Mouse (Mus musculus): ENCODE data around the gene Dmac2. TPM values are rescaled to one million over a fixed set of nuclear protein-coding genes. Genes with fewer than 3 reads are reported as not detected.

The Dmac2 gene
- polyA plus RNA-seq, 1 experiment from 2014 or later, result 38.4 TPM

DNA sequence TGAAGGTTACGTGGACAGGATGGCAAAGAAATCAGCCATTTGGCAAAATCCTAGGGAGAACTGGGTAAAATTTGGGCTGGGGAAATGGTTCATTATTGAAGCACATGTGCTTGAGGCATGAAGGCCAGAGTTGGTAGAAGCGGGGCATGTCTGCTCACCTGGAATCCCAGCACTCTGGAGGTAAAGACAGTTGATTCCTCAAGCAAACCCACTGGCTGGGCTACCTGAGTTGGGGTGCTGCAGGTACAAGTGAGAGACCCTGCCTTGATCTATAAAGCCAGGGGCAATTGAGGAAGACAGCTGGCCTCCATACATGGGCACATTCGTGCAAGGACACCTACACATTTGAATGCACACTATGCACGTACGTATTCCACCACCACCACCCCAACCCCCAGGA lies 887 bp downstream of the Dmac2 start:
- no peaks in the 10 kb centered on the region for H3K9me3 ChIP-seq
- no peak overlapping the region for H3K27ac ChIP-seq
- H3K36me3 ChIP-seq, result no peaks in the 10 kb centered on the region
- H3K9ac ChIP-seq, result no peak overlapping the region
- 94% methylated on average over 5 of the region's 5 CpGs for WGBS
- peaks cover 11% of the 10 kb centered on the region; the same call in 1 of the 2 replicates for H3K4me1 ChIP-seq (replicated peaks)
- H3K4me2 ChIP-seq (replicated peaks), result peak overlapping the region; percentile 59
- H3K4me3 ChIP-seq (replicated peaks), result peak overlapping the region; percentile 58
- no peak for ATAC-seq
- no peaks in the 10 kb centered on the region for H3K27me3 ChIP-seq (replicated peaks)

DNA sequence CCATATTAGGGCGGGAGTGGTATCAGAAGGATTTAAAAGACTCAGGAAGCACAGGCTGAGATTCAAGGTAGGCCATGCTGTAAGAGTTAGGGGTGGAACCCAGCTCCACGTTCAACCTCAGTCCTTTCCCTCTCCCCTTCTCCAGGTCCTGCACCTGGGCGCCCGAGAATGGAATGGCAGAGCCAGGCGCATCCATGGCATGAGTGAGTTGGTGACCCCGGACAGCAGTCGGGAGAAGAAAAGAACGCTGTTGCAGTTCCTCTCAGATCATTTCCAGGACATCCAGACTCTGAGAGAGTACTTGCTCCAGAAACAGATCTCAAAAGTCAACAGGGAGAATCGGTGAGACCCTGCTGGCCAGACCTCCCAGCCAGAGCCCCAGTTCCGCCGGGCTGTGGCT lies 1.5 kb downstream of the Dmac2 start:
- ATAC-seq, result no peak
- Histone ChIP-seq H3K9me3 (no peaks in the 10 kb centered on the region), H3K27me3 (replicated peaks) (no peaks in the 10 kb centered on the region), H3K4me2 (replicated peaks) (no peak overlapping the region), H3K4me3 (replicated peaks) (no peak overlapping the region), H3K9ac (no peak overlapping the region), H3K36me3 (peaks cover 5% of the 10 kb centered on the region; the same call in 1 of the 2 replicates), H3K4me1 (replicated peaks) (peaks cover 11% of the 10 kb centered on the region; the same call in 1 of the 2 replicates), H3K27ac (no peak overlapping the region)
- WGBS, result 89% methylated on average over 11 of the region's 11 CpGs

DNA sequence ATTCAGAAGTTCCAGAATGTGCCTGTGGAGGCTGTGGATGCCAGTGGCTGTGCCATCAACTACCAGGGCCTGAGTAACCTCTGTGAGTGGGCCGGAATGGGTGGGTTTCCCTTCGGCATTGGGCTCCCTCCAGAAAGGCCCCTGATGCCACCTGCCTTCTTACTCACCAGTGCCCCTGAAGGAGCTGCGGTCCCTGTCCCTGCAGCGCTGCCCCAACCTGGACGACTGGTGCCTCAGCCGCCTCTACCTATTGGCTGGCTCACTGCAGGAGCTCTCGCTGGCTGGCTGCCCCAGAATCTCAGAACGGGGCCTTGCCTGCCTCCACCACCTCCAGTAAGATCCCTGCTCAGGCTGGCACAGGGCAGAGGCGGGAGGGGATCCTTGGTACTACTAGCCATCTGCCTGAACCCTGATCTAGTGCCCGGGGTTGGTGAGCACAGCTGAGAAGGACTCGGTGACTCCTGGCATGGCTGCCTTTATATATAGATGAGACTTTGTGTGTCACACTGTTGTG lies 4.7 kb downstream of the Dmac2 start:
- Histone ChIP-seq H3K9ac (no peak overlapping the region), H3K4me2 (replicated peaks) (no peak overlapping the region), H3K27me3 (replicated peaks) (no peaks in the 10 kb centered on the region), H3K36me3 (peaks cover 5% of the 10 kb centered on the region; the same call in 1 of the 2 replicates), H3K4me3 (replicated peaks) (no peak overlapping the region), H3K4me1 (replicated peaks) (peaks cover 28% of the 10 kb centered on the region), H3K9me3 (no peaks in the 10 kb centered on the region), H3K27ac (no peak overlapping the region)
- WGBS, result 91% methylated on average over 11 of the region's 11 CpGs
- ATAC-seq, result no peak

DNA sequence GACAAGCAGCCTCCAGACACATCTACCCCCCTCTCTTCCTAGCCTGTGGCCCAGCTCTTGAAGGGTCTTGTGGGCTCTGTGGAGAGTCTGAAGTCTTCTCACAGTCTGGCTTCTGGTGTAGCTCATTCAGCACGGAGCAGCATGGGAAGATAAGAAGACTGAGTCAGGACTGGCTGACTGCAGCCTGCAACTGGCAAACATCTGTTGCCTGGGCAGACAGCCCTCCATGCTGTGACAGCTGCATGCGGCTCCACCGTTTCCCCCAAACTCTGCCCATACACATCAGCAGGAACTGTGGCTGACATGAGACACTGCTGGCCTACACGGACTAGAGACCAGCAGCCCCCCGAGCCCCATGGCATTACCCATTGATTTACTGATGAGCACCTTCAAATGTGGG lies 5.6 kb downstream of the Dmac2 start:
- Histone ChIP-seq H3K4me2 (replicated peaks) (no peak overlapping the region), H3K27ac (0 out of 2 replicates have a peak overlapping the region, but pooled peaks have one; percentile 40), H3K4me1 (replicated peaks) (peaks cover 29% of the 10 kb centered on the region), H3K9me3 (no peaks in the 10 kb centered on the region), H3K9ac (no peak overlapping the region), H3K4me3 (replicated peaks) (no peak overlapping the region), H3K36me3 (peaks cover 7% of the 10 kb centered on the region; the same call in 1 of the 2 replicates), H3K27me3 (replicated peaks) (no peaks in the 10 kb centered on the region)
- no peak for ATAC-seq
- 67% methylated on average over 5 of the region's 5 CpGs for WGBS

DNA sequence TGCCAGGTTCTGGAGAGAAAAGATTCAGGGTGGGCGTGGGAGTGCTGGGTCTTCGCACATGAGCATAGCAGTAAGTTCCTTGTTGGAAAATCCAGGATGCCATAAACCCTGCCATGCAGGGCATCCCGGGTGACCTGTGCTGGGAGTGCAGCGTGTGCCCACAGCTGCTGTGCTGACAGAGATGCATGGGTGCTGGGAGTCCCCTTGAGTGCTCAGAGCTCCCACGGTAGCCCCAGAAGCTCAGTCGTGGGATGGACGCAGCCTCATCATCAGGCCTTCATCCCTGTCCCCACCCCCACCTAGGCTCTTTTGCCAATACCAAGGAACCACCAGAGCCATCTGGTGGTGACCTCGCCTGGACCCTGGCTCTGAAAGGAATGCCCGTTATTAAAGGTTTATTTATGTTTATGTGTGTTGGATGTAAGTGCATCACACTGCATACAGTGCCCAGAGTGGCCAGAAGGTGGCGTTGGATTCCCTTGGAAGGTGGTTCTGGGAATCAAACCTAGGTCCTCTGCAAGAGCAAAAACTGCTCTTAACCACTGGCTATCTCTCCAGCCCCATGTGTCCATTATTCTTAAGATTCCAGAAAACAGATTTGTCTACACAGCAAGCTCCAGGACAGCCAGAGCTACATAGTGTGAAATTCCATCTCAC lies 6.5 kb downstream of the Dmac2 start:
- ATAC-seq, result no peak
- peaks cover 25% of the 10 kb centered on the region for H3K4me1 ChIP-seq (replicated peaks)
- no peak overlapping the region for H3K27ac ChIP-seq
- WGBS, result 74% methylated on average over 10 of the region's 10 CpGs
- H3K4me3 ChIP-seq (replicated peaks), result no peak overlapping the region
- H3K36me3 ChIP-seq, result peaks cover 16% of the 10 kb centered on the region; the same call in 1 of the 2 replicates
- H3K9me3 ChIP-seq, result no peaks in the 10 kb centered on the region
- H3K9ac ChIP-seq, result no peak overlapping the region
- no peaks in the 10 kb centered on the region for H3K27me3 ChIP-seq (replicated peaks)
- no peak overlapping the region for H3K4me2 ChIP-seq (replicated peaks)

- peaks cover 25% of the 10 kb centered on the region for H3K4me1 ChIP-seq (replicated peaks)
- peak within 1 kb of the TSS; percentile 48 for H3K4me3 ChIP-seq (replicated peaks)
- H3K9ac ChIP-seq, result peak within 1 kb of the TSS; percentile 57
- H3K4me2 ChIP-seq (replicated peaks), result peak within 1 kb of the TSS; percentile 84
- 14% methylated on average over 29 of the region's 29 CpGs for WGBS
- ATAC-seq, result peak; percentile 55
- H3K36me3 ChIP-seq, result peaks cover 16% of the 10 kb centered on the region; the same call in 1 of the 2 replicates
- no peaks in the 10 kb centered on the region for H3K9me3 ChIP-seq
- no peaks in the 10 kb centered on the region for H3K27me3 ChIP-seq (replicated peaks)
- peak within 1 kb of the TSS; percentile 60 for H3K27ac ChIP-seq
These were observed 7.6 kb downstream of the Dmac2 start, which contains the start of gene B3gnt8 for GRCm38 (mm10) chr7:25626509-25627430. Gene B3gnt8 (plus strand): TSS chr7:25626654.

DNA sequence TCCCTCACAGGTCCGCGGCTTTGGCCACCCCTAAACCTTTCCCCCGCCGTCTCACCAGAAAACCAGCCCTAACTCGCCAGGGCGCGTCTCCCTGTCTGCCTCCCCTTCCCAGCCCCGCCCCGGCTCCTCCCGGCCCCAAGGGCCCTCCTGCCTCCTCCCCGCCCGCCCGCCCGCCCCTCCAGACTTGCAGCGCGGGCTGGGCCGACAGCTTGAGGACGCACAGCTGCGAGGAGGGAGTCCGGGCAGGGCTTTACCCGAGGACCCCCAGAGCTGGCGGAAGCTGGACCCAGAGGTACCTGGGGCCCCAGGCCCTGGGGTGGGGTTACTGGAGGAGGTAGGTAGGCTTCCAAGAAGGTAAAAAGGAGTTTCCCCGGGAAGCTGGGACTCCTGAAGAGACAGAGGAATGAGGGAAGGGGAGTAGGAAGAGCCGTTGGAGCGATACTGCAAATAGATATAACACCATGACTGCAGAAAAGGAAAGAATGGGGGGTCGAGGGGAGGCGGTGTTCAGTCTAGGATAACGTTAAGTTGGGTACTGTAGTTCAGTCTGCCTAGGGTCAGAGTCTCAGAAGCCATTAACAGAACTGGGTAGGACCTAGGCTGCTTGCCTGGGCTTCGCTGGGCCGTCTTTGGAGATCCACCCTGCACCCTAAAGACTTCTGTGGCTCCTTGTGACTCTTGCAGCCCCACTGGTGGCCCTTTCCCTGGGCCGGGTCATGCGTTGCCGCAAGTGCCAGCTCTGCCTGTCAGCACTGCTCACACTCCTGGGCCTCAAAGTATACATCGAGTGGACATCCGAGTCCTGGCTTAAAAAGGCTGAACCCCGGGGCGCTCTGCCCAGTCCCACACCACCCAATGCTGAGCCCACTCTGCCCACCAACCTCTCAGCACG lies 8.5 kb downstream of the Dmac2 start:
- Histone ChIP-seq H3K4me3 (replicated peaks) (peak overlapping the region; percentile 48), H3K27ac (peak overlapping the region; percentile 60), H3K4me2 (replicated peaks) (peak overlapping the region; percentile 84), H3K27me3 (replicated peaks) (no peaks in the 10 kb centered on the region), H3K9ac (peak overlapping the region; percentile 57), H3K36me3 (peaks cover 16% of the 10 kb centered on the region; the same call in 1 of the 2 replicates), H3K4me1 (replicated peaks) (peaks cover 25% of the 10 kb centered on the region), H3K9me3 (no peaks in the 10 kb centered on the region)
- ATAC-seq, result peak; percentile 91
- WGBS, result 15% methylated on average over 37 of the region's 38 CpGs

DNA sequence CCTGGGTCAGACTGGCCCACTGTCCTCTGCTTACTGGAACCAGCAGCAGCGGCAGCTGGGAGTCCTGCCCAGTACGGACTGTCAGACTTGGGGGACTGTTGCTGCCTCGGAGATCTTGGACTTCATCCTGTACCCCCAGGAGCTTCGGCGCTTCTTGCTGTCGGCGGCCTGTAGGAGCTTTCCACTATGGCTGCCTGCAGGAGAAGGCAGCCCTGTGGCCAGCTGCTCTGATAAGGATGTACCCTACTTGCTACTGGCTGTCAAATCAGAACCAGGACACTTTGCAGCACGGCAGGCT lies 9.1 kb downstream of the Dmac2 start:
- H3K27me3 ChIP-seq (replicated peaks), result no peaks in the 10 kb centered on the region
- H3K4me3 ChIP-seq (replicated peaks), result peak overlapping the region; percentile 48
- peak overlapping the region; percentile 57 for H3K9ac ChIP-seq
- H3K9me3 ChIP-seq, result no peaks in the 10 kb centered on the region
- ATAC-seq, result no peak
- no peak overlapping the region for H3K27ac ChIP-seq
- H3K36me3 ChIP-seq, result peaks cover 16% of the 10 kb centered on the region; the same call in 1 of the 2 replicates
- H3K4me2 ChIP-seq (replicated peaks), result peak overlapping the region; percentile 84
- WGBS, result 56% methylated on average over 8 of the region's 8 CpGs
- H3K4me1 ChIP-seq (replicated peaks), result peaks cover 25% of the 10 kb centered on the region

DNA sequence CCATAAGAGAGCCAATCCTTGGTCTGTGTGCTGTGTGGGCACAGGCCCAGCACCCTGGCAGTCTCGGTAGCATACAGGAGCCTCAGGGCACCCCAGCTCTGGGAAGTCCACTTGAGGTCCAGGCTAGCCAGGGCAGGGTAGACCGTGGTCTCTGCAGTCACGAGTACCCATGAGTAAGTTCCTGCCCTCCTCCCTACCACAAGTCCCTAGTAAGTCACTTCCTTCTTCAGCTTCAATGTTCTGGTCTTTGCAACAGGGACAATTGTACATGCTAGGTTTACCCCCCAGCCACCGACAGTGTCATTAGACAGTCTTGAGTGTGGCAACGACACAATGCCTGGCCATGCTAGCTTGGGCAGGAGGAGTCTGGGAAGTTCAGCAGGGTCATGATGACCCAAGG lies 13.5 kb downstream of the Dmac2 start:
- H3K9ac ChIP-seq, result no peak overlapping the region
- 91% methylated on average over 5 of the region's 5 CpGs for WGBS
- H3K36me3 ChIP-seq, result 0 out of 2 replicates have a peak, but pooled peaks cover 13% of the 10 kb centered on the region
- H3K9me3 ChIP-seq, result no peaks in the 10 kb centered on the region
- H3K27ac ChIP-seq, result no peak overlapping the region
- no peak for ATAC-seq
- H3K4me2 ChIP-seq (replicated peaks), result no peak overlapping the region
- H3K27me3 ChIP-seq (replicated peaks), result no peaks in the 10 kb centered on the region
- peaks cover 11% of the 10 kb centered on the region for H3K4me1 ChIP-seq (replicated peaks)
- no peak overlapping the region for H3K4me3 ChIP-seq (replicated peaks)

DNA sequence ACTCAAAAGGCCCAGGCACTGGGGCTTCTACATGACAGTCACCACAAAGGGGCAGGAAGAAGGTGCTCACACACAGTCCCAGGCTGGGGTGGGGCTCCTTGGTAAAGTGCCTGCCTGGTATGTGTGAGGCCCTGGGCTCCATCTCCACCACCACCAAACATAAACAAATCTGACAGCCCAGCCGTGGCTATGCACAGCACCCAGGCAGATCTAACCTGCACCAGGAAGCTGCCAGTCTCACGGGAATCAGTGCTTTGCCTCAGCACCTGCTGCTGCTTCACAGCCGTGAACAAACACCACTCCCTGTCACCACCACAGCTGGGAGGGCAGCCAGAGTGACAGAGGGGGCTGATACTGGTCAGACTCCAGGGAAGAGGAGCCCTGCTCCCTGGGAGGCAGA lies 17.2 kb downstream of the Dmac2 start:
- 27% methylated on average over 3 of the region's 3 CpGs for WGBS
- Histone ChIP-seq H3K9ac (no peak overlapping the region), H3K36me3 (0 out of 2 replicates have a peak, but pooled peaks cover 2% of the 10 kb centered on the region), H3K4me3 (replicated peaks) (no peak overlapping the region), H3K4me2 (replicated peaks) (no peak overlapping the region), H3K27me3 (replicated peaks) (no peaks in the 10 kb centered on the region), H3K9me3 (no peaks in the 10 kb centered on the region), H3K4me1 (replicated peaks) (no peaks in the 10 kb centered on the region), H3K27ac (no peak overlapping the region)
- no peak for ATAC-seq

GRCm38 (mm10) chr7:25637099-25637498 lies 17.9 kb downstream of the Dmac2 start:
- Histone ChIP-seq H3K27ac (no peak overlapping the region), H3K27me3 (replicated peaks) (no peaks in the 10 kb centered on the region), H3K4me1 (replicated peaks) (no peaks in the 10 kb centered on the region), H3K4me3 (replicated peaks) (no peak overlapping the region), H3K4me2 (replicated peaks) (no peak overlapping the region), H3K36me3 (0 out of 2 replicates have a peak, but pooled peaks cover 2% of the 10 kb centered on the region), H3K9me3 (no peaks in the 10 kb centered on the region), H3K9ac (no peak overlapping the region)
- 91% methylated on average over 5 of the region's 5 CpGs for WGBS
- ATAC-seq, result no peak

Measured in intestine, embryonic 15.5 days (tissue).